Mouse (Mus musculus): ENCODE results near the gene Hist1h2bk.

Hist1h2bk gene

DNA sequence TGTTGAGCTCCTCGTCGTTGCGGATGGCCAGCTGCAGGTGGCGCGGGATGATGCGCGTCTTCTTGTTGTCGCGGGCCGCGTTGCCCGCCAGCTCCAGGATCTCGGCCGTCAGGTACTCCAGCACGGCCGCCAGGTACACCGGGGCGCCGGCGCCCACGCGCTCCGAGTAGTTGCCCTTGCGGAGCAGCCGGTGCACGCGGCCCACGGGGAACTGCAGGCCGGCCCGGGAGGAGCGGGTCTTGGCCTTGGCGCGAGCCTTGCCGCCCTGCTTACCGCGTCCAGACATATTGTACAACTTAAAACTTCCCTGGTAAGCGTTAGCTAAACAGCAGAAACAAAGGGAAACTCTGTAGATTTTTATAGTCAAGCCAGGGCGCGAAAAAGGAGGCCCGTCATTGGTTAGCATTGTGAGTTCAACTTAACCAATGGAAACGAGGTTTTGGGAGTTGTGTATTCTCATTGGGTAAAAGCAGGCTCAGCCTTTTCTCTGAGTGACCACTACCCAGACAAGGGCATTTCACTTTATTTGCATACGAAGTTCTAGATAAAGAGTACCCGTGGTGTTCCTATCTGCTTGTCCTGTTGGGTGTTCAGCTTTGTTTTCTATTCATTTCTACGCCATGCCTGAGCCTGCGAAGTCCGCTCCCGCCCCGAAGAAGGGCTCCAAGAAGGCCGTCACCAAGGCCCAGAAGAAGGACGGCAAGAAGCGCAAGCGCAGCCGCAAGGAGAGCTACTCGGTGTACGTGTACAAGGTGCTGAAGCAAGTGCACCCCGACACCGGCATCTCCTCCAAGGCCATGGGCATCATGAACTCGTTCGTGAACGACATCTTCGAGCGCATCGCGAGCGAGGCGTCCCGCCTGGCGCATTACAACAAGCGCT, at the start of gene Hist1h2bk, which contains the start of gene Hist1h2ah:
TSS of gene Hist1h2bk (plus strand) at position 604 of the 882 bp plus-strand sequence.
TSS of gene Hist1h2ah (minus strand) at position 302 of the 882 bp plus-strand sequence.
- DNase-seq (ENCODE audit: extremely low read depth, low read depth) = peak; percentile 99

GRCm38 (mm10) chr13:21992550-21992949, 43.1 kb upstream of the Hist1h2bk start:
- DNase-seq (ENCODE audit: extremely low read depth, low read depth) = no peak

DNA sequence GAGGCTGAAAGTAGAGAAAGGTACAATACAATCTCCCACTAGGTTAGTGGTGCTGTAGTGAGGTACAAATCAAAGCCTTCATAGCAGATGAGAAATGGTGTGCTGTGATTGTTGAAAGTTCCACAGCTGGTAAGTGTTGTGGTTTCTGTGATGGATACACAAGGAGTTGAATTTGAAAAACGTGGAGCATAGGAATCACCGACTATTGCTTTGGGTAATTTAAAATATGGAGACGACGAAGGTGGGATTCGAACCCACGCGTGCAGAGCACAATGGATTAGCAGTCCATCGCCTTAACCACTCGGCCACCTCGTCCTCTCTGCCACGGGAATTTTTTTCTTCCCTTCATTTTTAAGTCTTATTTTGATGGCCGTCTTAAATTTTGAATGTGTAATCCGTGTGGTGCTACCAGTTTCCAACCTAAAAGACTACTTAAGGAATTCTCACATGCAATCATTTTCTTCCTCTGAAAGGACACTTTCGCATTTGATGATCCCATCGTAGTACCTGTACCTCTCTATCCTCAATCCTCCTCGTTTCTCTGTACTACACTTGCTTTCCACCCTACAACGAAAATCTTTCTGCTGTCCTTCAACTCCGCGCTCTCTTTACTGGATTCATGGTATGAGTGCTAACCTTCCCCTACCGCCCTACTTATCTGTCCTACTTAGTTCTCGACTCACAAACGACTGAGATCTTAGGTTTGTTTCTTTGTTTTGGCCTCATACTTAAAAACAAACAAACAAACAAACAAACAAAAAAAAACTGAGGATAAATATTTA, 41.5 kb upstream of the Hist1h2bk start:
- DNase-seq (ENCODE audit: extremely low read depth, low read depth) = peak; percentile 89

DNA sequence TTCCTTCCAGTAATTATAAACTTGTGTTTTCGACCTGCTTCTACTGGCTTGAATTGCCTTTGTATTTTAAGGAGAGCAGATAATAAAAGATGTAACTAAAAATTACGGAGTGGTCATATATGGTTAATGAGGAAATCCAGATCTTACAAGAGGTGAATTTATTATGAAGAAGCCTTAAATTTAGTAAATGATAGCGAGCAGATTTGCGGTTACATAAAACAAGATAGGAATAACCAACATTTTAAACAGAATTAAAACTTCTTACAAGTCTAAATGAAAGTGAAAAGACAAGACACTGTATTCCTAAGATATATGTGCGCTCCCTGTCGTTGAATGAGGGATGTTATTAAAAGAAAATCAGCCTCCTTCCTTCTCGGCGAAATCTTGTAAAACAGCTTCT, 40.8 kb upstream of the Hist1h2bk start:
- no peak for DNase-seq (ENCODE audit: extremely low read depth, low read depth)

GRCm38 (mm10) chr13:21995331-21995914, 40.2 kb upstream of the Hist1h2bk start:
- DNase-seq (ENCODE audit: extremely low read depth, low read depth) = no peak

DNA sequence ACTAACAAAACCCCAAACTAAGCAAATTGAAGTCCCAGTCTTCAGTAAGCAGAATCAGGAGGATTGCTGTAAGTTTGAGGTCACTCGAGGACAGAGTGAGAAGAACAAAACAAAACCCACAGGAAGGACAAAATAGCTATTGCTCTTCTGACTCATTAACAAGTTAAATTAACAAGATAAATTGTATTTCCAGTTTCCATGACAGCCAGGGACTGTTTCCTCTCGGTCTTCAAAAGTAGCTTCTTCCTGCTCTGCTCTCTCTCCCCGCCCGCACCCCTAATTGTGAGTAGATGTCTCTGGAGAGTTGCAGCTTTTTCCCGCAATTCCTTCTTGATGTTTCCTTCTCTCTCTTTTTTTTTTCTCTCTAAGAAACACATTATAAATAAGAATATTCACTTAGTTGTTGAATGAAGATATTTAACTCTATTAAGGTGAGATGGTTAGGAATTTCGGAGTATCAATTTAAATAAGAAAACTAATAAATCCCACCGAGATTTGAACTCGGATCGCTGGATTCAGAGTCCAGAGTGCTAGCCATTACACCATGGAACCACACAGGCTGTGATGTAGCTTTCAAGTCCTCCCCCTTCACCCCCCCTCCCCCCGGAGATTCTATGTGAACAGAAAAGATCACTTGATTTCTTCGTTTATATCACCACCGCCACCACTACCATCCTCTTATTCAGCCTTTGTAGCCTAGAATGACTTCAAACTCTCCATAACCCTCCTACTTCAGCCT, 39.4 kb upstream of the Hist1h2bk start:
- no peak for DNase-seq (ENCODE audit: extremely low read depth, low read depth)

GRCm38 (mm10) chr13:21996840-21997185, 38.9 kb upstream of the Hist1h2bk start:
- DNase-seq (ENCODE audit: extremely low read depth, low read depth) = no peak

- no peak for DNase-seq (ENCODE audit: extremely low read depth, low read depth)
These were observed 38.4 kb upstream of the Hist1h2bk start for GRCm38 (mm10) chr13:21997201-21997820.

GRCm38 (mm10) chr13:21997821-21998220, 37.8 kb upstream of the Hist1h2bk start:
- DNase-seq (ENCODE audit: extremely low read depth, low read depth) = no peak

DNA sequence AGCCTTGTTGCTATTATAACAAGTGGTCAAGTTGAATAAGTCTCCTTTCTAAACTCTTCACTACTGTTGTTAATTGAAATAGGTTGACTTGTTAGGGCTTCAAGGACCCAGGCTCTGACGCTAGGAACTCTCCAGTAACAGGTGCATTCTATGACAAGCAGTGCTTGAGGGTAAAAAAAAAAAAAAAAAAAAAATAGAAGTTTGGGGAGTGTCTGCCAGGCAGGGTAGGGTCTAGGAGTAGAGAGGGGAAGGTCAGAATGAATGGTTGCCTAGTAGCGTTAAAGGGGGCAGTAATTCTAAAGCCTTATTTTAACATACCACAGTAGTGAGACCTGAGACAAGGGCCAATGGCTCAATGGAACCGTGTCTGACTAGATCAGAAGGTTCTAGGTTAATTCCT, 37.3 kb upstream of the Hist1h2bk start:
- DNase-seq (ENCODE audit: extremely low read depth, low read depth) = no peak

DNA sequence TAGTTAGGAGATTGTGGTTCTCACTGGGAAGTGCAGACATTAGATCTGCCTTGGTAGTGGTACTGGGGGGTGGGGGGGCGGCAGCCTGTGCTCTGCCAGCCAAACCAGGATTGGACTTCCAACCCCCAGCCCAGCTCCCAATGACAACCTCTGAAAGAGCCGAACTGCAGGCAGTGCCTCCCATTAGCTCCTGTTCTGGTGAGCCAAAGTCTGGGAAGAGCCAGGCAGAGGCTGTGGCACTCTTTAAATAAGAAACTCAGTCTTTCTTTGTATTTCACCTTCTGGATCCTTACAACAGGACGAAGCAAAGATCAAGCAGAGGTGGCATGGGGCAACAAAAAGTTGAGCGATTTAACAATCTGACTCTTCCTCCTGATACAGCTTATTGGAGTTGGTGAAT, 36.5 kb upstream of the Hist1h2bk start:
- DNase-seq (ENCODE audit: extremely low read depth, low read depth) = no peak

- DNase-seq (ENCODE audit: extremely low read depth, low read depth) = no peak
These were observed 34.3 kb upstream of the Hist1h2bk start for GRCm38 (mm10) chr13:22001346-22001745.

DNA sequence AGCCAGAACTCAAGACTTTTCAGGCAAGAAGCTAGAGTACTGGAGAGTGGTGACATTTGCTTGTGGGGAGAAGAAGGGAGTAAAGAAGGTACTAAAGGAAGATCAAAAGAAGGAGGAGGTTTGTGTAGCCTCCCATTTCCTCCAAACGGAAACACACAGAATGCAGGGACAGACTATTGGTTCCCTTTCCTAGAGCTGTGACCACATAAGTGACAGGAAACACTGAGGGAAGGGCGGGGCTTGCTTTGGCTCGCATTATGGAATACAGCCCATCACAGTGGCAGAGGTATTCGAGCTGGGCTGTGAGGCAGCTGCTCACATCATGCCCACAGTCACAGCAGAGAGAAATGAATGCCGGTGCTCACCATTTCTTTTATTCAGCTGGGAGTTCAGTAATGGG, 33.8 kb upstream of the Hist1h2bk start:
- no peak for DNase-seq (ENCODE audit: extremely low read depth, low read depth)

DNA sequence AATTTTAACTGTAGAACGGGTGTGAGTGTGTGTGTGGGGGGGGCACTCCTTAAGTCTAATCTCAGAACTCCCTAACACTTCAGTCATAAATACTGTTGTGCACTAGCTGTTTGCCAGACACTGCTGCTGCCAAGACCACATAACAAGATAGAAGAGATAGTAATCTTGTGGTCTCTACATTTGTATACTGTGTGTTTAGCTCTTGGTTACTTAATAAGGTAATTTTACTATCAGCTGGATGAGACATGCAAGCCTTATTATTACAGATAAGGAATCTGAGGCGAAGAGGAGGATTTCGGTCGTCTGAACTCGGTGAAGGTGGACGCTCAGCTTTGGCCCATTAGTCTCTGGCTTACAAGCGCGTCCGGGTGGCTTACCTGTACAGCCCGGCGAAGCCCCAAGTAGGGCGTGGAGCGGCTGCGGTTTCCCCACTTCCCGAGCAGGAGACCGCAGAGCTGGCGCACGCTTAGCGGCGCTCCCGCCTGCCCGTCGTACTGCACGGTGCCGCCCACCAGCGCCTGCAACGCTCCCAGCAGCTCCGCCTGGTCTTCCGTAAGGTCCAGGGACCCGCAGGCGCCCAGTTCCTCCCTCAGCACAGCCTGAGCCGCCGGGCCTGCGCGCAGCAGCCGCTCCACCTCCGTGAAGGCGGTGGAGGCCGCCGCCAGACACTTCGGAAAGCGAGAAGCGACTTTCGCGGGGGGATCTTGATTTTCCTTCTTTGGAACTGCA, 29.9 kb upstream of the Hist1h2bk start:
- peak; percentile 38 for DNase-seq (ENCODE audit: extremely low read depth, low read depth)

- peak; percentile 52 for DNase-seq (ENCODE audit: extremely low read depth, low read depth)
These were observed 29.1 kb upstream of the Hist1h2bk start for GRCm38 (mm10) chr13:22006334-22007120.

DNA sequence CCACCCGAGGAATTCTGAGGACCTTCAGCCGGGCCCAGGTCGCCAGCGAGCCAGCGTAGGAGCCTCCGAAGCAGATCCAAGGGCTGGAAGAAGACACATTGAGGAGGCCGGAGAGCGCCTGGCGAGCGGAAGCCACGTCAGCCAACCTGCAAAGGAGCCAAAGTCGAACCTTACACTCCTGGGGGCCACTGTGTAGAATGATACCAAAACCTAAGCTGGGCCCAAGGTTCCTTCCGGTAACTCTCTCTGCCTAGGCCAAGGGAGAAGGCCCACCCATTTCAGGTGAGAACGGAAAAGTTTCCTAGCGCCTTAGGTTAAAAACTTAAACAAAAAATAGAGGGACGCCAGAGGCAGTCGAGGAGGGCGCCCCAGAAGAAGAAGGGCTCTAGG, 28.6 kb upstream of the Hist1h2bk start:
- DNase-seq (ENCODE audit: extremely low read depth, low read depth) = no peak

- DNase-seq (ENCODE audit: extremely low read depth, low read depth) = no peak
These were observed 27.8 kb upstream of the Hist1h2bk start for GRCm38 (mm10) chr13:22007872-22008271.

DNA sequence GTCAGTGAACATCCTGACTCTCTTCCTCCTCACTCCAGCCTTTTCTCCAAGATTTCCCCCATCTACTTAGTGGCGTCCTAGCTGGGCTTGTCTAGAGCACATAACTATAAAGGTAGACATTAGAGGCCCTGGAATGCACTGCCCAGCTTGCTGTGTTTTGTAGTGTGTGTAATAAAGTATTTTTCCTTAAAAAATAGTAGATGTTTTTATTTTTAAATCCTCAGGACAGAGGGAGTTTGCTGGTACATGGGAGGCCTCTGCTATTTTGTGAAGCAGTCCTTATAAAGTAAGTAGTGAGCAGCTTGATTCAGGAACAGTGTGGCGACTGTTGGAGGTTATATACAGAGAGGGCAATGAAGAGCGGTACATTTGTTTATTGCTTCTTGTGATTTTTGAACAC, 27.0 kb upstream of the Hist1h2bk start:
- DNase-seq (ENCODE audit: extremely low read depth, low read depth) = no peak

- DNase-seq (ENCODE audit: extremely low read depth, low read depth) = no peak
These were observed 26.0 kb upstream of the Hist1h2bk start, which contains the start of gene Prss16 for GRCm38 (mm10) chr13:22009642-22010041. TSS of gene Prss16 (minus strand) at chr13:22009742.

All from MEL-GATA-1-ER (cell line).